Mouse (Mus musculus): ENCODE measurements around the gene Mthfd2.

The Mthfd2 gene

DNA sequence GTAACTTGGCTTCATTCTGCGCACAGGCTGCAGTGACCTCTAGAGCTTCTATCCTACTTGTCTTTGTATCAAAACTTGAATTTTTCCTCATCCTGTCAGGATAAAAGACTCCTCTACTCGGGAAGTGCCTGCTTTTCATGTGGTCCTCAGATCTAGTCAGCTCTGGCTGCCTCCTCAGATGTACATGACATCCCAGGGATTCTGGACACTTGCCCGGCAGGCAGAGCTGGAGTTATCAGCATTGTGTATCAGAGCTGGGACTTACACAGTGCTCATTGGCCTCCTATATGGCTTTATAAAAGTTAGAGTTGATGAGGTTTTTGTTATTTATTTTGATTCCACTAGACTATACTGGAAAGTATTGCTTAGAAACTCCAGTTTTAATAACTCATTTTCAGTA is 15.7 kb upstream of the Mthfd2 start:
- DNase-seq (ENCODE audit: low spot score in 2 of 2) = no peak

DNA sequence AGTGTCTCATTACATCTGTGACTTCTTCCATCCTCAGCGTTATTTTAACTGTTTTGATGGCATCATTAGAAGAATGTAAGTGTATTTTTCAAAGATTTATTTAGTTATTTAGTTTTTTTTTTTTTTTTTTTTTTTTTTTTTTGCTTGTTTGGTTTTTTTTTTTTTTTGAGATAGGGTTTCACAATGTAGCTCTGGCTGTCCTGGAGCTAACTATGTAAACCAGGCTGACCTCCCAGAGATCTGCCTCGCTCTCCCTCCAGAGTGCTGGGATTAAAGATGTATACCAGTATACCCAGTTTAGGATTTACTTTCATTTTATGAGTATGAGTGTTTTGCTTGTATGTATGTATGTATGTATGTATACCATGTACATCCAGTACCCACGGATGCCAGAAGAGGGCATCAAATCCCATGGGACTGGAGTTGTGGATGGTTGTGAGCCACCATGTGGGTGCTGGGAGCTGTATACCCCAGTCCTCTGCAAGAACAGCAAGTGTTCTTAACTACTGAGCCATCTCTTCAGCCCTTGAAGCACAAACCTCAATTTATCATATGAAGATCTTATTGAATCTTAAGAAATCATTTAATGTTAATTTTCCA is 2.0 kb upstream of the Mthfd2 start:
- DNase-seq (ENCODE audit: low spot score in 2 of 2) = peak in 1 of 2 experiments; percentile 23

DNA sequence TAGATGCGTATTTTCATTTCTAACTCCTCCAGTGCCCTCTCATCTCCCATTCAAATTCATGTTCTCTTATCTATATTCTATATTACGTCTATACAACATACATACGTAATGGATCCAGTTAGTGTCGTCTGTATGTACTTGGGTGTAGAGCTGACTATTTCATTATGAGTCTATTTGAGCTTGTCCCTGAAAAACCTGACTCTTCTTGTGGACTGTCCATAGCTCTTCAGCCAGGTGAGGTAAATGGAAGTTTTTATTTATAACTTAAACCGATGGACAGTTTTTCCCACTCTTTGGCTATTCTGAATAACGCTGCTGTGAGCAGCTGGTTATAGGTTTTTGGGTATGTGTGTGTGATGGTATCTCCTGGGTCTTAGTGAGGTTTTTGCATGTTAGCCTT is 1.1 kb upstream of the Mthfd2 start:
- DNase-seq (ENCODE audit: low spot score in 2 of 2) = no peak

GRCm38 (mm10) chr6:83326394-83326736 is 657 bp upstream of the Mthfd2 start:
- DNase-seq (ENCODE audit: low spot score in 2 of 2) = no peak

GRCm38 (mm10) chr6:83323652-83324419 is 1.9 kb downstream of the Mthfd2 start:
- no peak for DNase-seq (ENCODE audit: low spot score in 2 of 2)

DNA sequence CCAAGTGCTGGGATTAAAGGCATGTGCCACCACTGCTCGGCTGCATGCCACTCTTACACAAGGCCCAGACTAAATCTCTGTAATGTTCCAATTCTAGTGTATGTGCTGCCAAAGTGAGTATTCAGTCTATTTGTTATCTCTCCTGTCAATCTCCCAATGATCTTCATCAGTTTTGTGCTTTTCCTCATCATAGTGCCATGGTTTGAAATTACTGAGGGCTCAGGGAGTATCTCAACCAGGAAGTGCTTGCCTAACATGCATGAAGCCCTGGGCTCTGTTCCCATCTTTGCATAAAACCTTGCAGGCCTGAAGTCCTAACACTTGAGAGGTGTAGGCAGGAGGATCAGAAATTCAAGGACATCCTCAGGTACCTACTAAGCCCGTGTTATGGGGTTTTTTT is 2.9 kb downstream of the Mthfd2 start:
- DNase-seq (ENCODE audit: low spot score in 2 of 2) = no peak

DNA sequence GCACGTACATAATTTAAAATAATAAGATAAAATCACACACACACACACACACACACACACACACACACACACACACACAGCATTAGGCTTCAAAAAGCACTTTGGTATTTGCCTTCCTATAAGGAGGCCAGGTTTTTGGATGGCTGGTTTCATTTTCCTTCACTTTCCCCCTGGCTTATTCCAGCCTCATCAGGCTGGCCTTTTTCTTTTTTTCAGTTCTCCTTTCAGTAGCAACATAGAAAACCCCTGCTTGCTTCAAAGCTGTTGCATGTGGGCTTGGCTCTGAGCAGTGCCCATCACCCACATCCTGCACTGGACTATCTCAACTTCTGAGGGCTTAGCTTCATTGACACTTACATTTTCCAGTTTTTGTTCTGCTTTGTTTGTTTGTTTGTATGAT is 3.8 kb downstream of the Mthfd2 start:
- DNase-seq (ENCODE audit: low spot score in 2 of 2) = peak in 1 of 2 experiments; percentile 27

DNA sequence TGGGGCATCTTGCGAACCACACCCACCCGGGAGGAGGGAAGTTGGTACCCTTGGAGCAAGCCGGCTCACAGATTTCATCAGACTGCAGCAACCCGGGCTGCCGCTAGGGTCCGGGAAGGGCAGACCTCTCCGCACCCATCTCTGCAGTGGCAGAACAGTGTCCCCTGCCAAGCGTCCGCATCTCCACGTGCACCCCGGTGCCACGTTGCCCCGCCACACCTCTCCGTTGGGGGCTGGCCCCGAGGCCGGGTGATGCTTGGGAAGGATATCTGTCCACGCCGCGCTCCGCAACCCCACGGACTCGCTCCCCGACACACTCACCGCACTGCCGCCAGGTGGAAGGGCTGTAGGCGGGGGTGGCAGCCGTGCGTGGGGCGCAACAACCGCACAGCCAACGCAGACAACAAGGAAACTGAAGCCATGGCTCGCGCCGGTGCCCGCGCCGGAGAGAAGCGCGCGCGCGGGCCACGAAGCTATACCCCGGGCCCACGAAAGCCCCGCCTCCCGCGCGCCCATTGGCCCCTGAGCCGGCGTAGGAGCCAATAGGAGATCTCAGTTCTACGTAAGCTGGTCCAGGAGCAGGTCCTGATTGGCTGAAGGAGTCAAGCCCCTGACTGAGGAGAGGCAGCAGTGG is 8.5 kb downstream of the Mthfd2 start:
- DNase-seq (ENCODE audit: low spot score in 2 of 2) = peak; percentile 80 to 87

GRCm38 (mm10) chr6:83316022-83316421 is 9.7 kb downstream of the Mthfd2 start:
- DNase-seq (ENCODE audit: low spot score in 2 of 2) = no peak

DNA sequence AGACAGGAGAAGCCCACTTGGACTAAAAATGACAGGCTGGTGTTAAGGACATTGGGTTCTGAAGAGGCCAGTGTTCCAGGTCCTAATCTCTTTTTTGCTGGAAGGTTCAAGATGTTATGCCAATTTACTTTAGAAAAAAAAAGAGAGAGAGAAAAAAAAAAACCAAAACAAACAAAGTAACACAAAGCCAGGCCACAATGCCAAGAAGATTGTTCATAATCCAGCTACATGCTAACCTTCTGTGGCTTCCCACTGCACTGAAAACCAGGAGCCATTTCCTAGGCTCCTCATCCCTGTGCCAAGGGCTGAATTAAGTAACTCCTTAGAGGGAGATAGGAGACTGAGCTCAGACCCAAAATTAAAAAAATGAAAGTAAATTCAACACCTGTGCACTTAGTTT is 10.4 kb downstream of the Mthfd2 start:
- DNase-seq (ENCODE audit: low spot score in 2 of 2) = no peak

GRCm38 (mm10) chr6:83312514-83312913 is 13.2 kb downstream of the Mthfd2 start:
- DNase-seq (ENCODE audit: low spot score in 2 of 2) = peak in 1 of 2 experiments; percentile 9

- DNase-seq (ENCODE audit: low spot score in 2 of 2) = no peak
Observed at GRCm38 (mm10) chr6:83312021-83312420, 13.7 kb downstream of the Mthfd2 start.

DNA sequence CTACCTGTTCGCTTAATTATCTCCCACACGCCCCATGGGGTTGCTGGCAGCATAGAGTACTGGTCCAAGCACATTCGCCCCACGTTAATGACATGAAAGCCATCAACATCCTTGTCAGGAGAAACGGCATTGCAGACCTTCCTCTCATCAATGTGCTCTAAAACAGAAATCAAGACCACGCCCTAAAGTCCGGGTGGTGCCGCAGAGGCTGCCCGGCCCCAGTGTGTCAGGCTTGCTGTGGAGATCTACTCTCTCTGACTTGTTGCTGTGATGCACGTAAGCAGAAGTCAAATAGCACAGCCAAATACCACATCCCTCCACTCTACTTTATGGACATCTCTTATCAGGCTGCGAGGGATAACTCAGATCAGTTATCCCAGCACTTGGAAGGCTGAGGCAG is 14.5 kb downstream of the Mthfd2 start:
- no peak for DNase-seq (ENCODE audit: low spot score in 2 of 2)

DNA sequence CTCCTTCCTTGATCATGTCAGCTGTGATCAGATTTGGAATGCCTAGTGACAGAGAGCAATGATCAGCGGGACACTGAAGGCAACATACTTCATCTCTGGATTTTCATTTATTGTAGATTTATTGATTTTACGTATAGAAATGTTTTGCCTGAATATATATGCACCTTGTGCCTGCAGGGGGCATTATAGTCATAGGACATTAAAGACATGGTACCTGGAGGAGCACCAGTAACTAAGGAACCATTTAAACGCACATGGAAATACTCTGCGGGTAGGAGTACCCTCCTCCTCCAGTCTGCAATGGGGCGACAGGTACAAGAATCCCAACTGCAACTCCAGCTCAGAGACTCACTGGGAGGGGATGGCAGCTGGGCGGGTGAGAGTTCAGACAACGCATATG is 16.7 kb downstream of the Mthfd2 start:
- peak in 1 of 2 experiments; percentile 16 for DNase-seq (ENCODE audit: low spot score in 2 of 2)

DNA sequence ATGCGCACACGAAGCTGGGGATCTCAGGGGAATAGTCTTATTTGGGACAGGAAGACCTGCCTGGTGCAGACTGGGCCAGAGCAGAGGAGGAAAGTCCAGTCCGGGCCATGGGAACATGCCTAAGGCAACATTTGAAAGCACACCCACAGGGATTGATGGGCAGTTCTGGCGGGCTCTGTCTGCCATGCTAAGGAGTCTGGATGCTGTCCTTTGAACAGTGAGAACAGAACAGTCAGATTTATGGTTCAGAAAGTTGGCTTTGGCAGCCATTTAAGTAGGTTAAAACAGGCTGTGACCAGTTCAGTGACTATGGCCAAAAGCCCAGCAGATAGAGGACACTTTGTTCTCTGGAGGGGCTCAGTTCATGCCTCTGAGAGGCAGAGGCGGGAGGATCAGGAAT is 23.4 kb downstream of the Mthfd2 start:
- DNase-seq (ENCODE audit: low spot score in 2 of 2) = no peak

GRCm38 (mm10) chr6:83301294-83301693 is 24.4 kb downstream of the Mthfd2 start:
- no peak for DNase-seq (ENCODE audit: low spot score in 2 of 2)

GRCm38 (mm10) chr6:83300447-83301229 is 25.1 kb downstream of the Mthfd2 start:
- no peak for DNase-seq (ENCODE audit: low spot score in 2 of 2)

GRCm38 (mm10) chr6:83280256-83280955 is 45.3 kb downstream of the Mthfd2 start:
- peak in 1 of 2 experiments; percentile 23 for DNase-seq (ENCODE audit: low spot score in 2 of 2)

DNA sequence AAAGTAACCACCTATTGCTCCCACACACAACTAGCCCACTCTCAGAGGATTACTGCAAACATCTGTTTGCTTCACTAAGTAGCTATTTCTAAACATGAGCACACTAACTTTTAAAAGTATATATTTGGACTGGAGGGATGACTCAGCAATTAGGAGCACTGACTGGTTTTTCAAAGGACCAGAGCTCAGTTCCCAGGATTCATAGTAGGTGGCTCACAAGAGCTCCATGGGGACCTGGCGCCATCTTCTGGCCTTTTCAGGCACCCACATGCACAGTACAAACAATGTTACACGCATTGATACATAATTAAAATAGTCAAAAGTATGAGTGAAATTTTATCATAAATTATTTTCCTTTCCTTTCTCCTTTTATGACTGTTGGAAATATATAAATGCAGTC is 46.8 kb downstream of the Mthfd2 start:
- DNase-seq (ENCODE audit: low spot score in 2 of 2) = peak in 1 of 2 experiments; percentile 13

DNA sequence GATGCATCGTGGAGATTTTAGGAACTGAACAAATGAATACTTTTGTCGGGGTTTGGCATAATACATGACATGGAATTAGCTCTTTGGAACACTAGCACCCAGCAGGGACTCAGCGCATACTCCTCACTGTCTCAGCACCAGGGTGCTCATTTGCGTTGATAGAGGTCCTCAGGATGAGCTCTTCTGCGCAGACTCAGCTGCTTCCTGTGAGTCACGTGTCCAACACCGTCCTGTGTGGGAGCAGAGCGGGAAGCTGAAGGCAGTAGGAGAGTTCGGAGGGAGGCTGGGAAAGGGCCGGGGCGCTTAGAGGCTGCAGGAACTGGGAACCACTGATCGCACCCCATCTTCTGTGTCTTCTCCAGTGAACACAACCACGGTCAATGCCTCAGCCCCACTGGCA is 48.6 kb downstream of the Mthfd2 start:
- no peak for DNase-seq (ENCODE audit: low spot score in 2 of 2)

- DNase-seq (ENCODE audit: low spot score in 2 of 2) = peak in 1 of 2 experiments; percentile 8
Observed at GRCm38 (mm10) chr6:83273733-83274132, 52.0 kb downstream of the Mthfd2 start.
